Mouse (Mus musculus) neural tube, embryonic 15.5 days (tissue): ENCODE measurements around the gene Fhad1. TPM values are rescaled to one million over a fixed set of nuclear protein-coding genes. Genes with fewer than 3 reads are reported as not detected.
"Not testable (repeated sequence)": the region's sequence is repeated elsewhere in the genome, so short reads cannot be mapped to it uniquely, and the experiment has no call there.

Source experiments
- ATAC-seq: fragments of 200-750 bp; cut with Nextera tagmentation; 2 replicates; pipeline ENCODE4 v1.8.0; 2017; ENCODE audit warnings: mild to moderate bottlenecking, moderate TSS enrichment, moderate library complexity; ENCODE audit not compliant: low FRiP score
- H3K27ac ChIP-seq: fragments of 300-500 bp; sonication (generic); replicated peaks from 2 replicates; pipeline ENCODE4 v1.5.1; 2015; ENCODE audit warnings: mild to moderate bottlenecking, inconsistent platforms
- H3K27me3 ChIP-seq: fragments of 300-500 bp; sonication (generic); replicated peaks from 2 replicates; pipeline ENCODE4 v1.6.1; 2015; ENCODE audit warnings: inconsistent platforms
- H3K36me3 ChIP-seq: fragments of 300-500 bp; sonication (generic); 2 replicates; pipeline ENCODE4 v1.6.1; 2015; ENCODE audit warnings: inconsistent platforms
- H3K4me1 ChIP-seq: fragments of 300-500 bp; sonication (generic); 2 replicates; pipeline ENCODE4 v1.6.1; 2015; ENCODE audit warnings: inconsistent platforms
- H3K4me2 ChIP-seq: fragments of 300-500 bp; sonication (generic); 2 replicates; pipeline ENCODE4 v1.6.1; 2015; ENCODE audit warnings: inconsistent platforms, mild to moderate bottlenecking, moderate library complexity
- H3K4me3 ChIP-seq: fragments of 300-500 bp; sonication (generic); replicated peaks from 2 replicates; pipeline ENCODE4 v1.5.1; 2015; ENCODE audit warnings: mild to moderate bottlenecking, inconsistent platforms
- H3K9ac ChIP-seq: fragments of 300-500 bp; sonication (generic); replicated peaks from 2 replicates; pipeline ENCODE4 v1.6.1; 2015; ENCODE audit warnings: mild to moderate bottlenecking, inconsistent platforms
- H3K9me3 ChIP-seq: fragments of 300-500 bp; sonication (generic); replicated peaks from 2 replicates; pipeline ENCODE4 v1.6.1; 2016; ENCODE audit warnings: inconsistent platforms
- WGBS: fragments of 180-500 bp; shearing (Covaris S2); methylation state at CpG from one replicate; pipeline ENCODE4 v1.1.7; 2015; ENCODE audit warnings: mixed read lengths; 5-methylcytosine and 5-hydroxymethylcytosine counted together
- polyA plus RNA-seq: library from polyadenylated mRNA; unstranded; fragments of >200 nt; fragmentation: Nextera tagmentation; extraction: Ambion mirVana; gene quantifications from 2 replicates; pipeline ENCODE4 v1.2.1, GENCODE M21; 2015

Gene Fhad1
- polyA plus RNA-seq, 1 experiment from 2014 or later: 4.5 TPM

DNA sequence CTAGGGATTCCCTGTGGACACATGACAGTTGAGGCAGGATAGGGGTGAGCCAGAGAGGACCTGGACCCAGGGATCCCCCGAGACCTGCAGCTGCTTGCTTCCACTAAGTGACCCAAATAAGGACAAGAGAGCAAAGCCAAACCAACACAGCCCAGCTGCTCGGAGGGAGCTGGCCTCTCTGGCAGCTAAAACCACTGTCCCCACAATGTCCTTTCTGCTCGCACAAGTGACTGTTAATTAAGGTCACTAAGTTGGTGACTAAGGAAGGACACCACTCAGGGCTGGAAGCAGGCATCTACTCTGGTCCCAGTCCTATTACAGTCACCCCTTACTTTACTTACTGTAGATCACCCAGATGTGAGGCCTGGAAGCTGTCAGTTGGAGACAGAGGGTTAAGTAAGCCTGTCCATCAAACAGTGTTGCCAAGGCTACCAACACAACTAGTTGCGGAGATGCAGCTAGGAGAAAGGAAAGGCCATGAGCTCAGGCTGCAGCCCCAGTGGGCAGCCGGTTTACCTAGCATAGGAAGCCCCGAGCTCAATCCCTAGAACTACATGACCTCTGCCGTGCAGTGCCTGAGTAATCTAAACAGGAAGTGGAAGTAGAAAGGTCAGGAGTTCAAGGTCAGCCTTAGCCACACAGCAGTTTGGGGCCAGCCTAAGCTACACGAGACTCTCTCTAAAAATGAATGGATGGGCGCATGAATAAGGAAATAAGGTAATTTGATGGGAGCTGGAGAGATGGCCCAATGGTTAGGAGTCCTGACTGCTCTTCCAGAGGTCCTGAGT, 39.0 kb upstream of the Fhad1 start:
- Histone ChIP-seq H3K36me3 (no peaks in the 10 kb centered on the region), H3K9me3 (no peaks in the 10 kb centered on the region), H3K4me3 (no peak overlapping the region), H3K27ac (no peak overlapping the region), H3K27me3 (no peaks in the 10 kb centered on the region), H3K4me1 (0 out of 2 replicates have a peak, but pooled peaks cover 7% of the 10 kb centered on the region), H3K9ac (no peak overlapping the region), H3K4me2 (no peak overlapping the region)
- WGBS: 68% methylated on average over 9 of the region's 9 CpGs
- ATAC-seq: no peak

DNA sequence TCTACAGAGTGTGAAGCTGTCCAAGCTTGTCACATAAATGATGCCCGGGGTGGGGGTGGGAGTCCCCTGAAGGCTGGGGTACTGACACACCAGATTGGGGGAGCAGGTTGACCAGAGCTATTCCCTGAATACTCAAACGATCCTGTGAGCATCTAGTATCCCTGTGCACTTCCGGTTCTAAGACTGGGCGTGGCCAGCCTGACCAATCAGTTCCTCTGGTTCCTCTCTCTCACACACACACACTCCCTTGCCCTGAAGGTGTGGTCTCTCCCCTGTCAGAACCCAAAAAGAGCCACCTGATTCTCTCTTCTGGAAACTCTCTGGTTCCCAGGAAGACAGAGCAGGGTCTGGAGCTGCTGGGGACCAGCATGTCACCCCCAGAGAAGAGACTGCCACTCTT, 38.4 kb upstream of the Fhad1 start:
- H3K4me1 ChIP-seq: 0 out of 2 replicates have a peak, but pooled peaks cover 7% of the 10 kb centered on the region
- H3K9ac ChIP-seq: no peak overlapping the region
- ATAC-seq: no peak
- H3K36me3 ChIP-seq: no peaks in the 10 kb centered on the region
- no peak overlapping the region for H3K4me3 ChIP-seq
- WGBS: 74% methylated on average over 4 of the region's 4 CpGs
- no peak overlapping the region for H3K27ac ChIP-seq
- H3K27me3 ChIP-seq: no peaks in the 10 kb centered on the region
- no peaks in the 10 kb centered on the region for H3K9me3 ChIP-seq
- H3K4me2 ChIP-seq: no peak overlapping the region

DNA sequence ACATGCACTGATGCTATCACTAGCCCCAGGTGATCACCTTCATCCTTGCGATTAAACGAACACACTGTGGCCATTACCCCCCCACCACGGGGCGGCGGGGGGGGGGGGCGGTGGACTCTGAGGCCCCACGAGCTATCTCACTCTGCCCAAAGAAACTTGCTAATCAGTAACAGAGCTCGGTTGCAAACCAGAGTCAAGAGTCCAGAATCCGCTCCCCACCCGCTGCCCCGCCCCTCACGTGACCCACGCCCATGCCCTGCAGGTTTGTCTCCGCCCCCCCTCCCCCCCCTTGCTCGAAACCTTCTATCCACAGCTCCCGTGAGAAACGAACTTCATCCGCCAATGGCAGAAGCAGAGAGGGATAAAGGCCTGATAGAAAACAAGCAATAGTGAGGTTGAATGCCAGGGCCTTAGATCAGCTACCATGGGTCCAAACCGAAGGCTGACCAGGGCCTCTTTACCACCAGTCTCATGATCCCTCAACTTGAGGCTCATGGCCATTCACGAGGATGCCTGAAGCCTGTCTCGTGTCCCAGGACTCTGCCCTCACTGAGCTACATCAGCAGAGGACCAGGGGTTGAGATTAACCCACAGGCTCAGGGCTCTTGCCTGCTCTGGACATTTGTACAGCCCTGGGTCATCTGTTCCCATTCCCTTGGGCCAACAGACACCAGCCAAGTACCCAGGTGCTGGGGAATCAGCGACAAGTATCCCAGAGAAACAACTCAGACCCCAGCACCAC, 37.7 kb upstream of the Fhad1 start:
- Histone ChIP-seq H3K27ac (no peak overlapping the region), H3K9me3 (no peaks in the 10 kb centered on the region), H3K36me3 (no peaks in the 10 kb centered on the region), H3K27me3 (no peaks in the 10 kb centered on the region), H3K4me2 (no peak overlapping the region), H3K9ac (no peak overlapping the region), H3K4me3 (no peak overlapping the region), H3K4me1 (0 out of 2 replicates have a peak, but pooled peaks cover 2% of the 10 kb centered on the region)
- no peak for ATAC-seq
- WGBS: 67% methylated on average over 20 of the region's 22 CpGs

DNA sequence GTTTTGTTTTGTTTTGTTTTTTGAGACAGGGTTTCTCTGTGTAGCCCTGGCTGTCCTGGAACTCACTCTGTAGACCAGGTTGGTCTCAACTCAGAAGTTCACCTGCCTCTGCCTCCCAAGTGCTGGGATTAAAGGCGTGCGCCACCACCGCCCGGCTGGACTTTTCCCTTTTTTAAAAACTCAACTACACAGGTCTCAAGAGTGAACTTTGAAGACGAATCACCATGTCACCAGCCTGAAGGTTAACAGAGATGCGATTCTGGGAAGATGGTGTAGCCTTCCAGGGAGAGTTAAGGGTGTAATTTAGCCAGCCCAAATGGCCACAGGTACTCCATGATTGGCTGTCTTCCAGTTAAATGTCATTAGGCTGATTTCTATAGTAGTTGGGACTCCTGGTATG, 37.0 kb upstream of the Fhad1 start:
- not testable (repeated sequence) for H3K9ac ChIP-seq, H3K9me3 ChIP-seq, H3K4me3 ChIP-seq, H3K27ac ChIP-seq, ATAC-seq, H3K27me3 ChIP-seq, H3K36me3 ChIP-seq, H3K4me1 ChIP-seq, H3K4me2 ChIP-seq
- 91% methylated on average over 6 of the region's 6 CpGs for WGBS

DNA sequence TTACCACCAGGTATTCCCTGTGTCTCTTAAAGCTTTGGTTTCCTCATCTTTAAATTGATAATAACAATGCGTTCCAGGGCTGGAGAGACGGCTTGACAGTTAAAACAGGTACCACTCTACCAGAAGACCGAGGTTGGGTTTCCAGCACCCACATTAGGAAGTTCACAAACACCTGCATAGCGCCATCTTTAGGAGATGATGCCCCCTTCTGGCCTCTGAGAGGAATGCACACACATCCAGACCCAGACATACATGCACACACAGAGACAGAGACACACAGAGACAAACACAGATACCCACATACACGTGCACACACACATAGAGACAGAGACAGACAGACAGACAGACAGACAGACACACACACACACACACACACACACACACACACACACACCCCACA, 35.1 kb upstream of the Fhad1 start:
- Histone ChIP-seq H3K36me3 (no peaks in the 10 kb centered on the region), H3K9ac (no peak overlapping the region), H3K4me3 (no peak overlapping the region), H3K27me3 (no peaks in the 10 kb centered on the region), H3K9me3 (no peaks in the 10 kb centered on the region), H3K27ac (no peak overlapping the region), H3K4me2 (no peak overlapping the region), H3K4me1 (no peaks in the 10 kb centered on the region)
- 93% methylated on average over 5 of the region's 5 CpGs for WGBS
- ATAC-seq: no peak

DNA sequence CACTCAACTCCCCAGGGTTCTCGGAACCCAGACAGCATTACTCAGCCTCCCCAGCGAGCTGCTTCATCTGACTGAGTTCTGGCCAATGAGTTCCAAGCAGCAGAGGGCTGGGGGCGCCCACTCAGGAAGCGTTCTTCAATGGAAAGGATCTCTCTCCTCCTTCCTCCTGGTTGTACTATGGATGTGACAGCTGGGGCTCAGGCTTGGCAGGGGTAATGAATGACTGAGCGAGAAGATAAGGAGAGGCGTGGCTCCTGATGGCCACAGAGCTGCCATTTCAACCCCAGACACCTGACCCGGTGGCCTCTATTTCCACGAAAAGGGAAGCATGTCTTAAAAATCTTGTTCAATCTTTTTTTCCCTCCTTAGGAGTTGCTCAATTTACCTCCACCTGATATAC, 33.5 kb upstream of the Fhad1 start:
- 82% methylated on average over 8 of the region's 8 CpGs for WGBS
- ATAC-seq: no peak
- no peaks in the 10 kb centered on the region for H3K9me3 ChIP-seq
- H3K27me3 ChIP-seq: no peaks in the 10 kb centered on the region
- no peak overlapping the region for H3K9ac ChIP-seq
- H3K4me3 ChIP-seq: no peak overlapping the region
- no peaks in the 10 kb centered on the region for H3K36me3 ChIP-seq
- H3K27ac ChIP-seq: no peak overlapping the region
- no peak overlapping the region for H3K4me2 ChIP-seq
- H3K4me1 ChIP-seq: no peaks in the 10 kb centered on the region

DNA sequence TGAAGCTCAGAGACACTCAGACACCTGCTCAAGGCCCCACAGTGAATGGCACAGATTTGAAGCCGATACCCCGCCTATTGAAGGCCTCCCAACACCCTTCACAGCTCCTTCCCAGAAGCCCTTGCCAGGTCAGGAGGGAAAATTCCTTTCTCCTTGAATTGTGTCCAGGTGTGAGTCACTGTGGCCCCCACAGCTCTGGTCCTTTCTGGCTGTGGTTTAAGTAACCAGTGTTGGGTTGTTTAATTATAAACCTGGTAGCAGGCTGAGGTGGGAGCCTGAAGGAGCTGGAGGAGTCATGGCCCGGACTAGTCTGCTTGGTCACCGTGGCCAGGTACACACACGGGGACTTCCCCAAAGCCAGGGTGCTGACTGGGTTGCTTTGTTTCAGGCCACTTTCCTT, 32.1 kb upstream of the Fhad1 start:
- WGBS: 93% methylated on average over 5 of the region's 5 CpGs
- Histone ChIP-seq H3K4me1 (no peaks in the 10 kb centered on the region), H3K9ac (no peak overlapping the region), H3K36me3 (no peaks in the 10 kb centered on the region), H3K4me2 (no peak overlapping the region), H3K4me3 (no peak overlapping the region), H3K27ac (no peak overlapping the region), H3K27me3 (no peaks in the 10 kb centered on the region), H3K9me3 (no peaks in the 10 kb centered on the region)
- ATAC-seq: no peak

DNA sequence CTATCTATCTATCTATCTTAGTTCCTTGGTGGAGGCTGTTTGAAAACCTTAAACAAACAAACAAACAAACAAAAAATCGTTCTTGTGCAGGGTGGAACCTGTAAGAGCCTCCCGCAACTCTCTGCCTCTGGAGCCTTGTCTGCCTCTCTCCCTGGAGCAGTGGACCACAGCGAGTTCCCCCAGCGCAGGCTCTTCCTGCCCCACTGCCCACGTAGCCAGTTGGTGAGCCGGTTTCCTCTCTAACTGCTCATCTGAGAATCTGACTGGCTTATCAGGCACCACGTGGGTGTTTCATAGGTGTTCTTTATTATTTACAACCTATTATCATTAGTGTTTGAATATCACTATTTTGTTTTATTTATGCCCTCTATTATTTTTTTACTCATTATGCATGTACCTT, 31.6 kb upstream of the Fhad1 start:
- H3K27ac ChIP-seq: no peak overlapping the region
- 83% methylated on average over 7 of the region's 7 CpGs for WGBS
- no peaks in the 10 kb centered on the region for H3K4me1 ChIP-seq
- H3K9ac ChIP-seq: no peak overlapping the region
- H3K4me3 ChIP-seq: no peak overlapping the region
- H3K4me2 ChIP-seq: no peak overlapping the region
- H3K27me3 ChIP-seq: no peaks in the 10 kb centered on the region
- no peak for ATAC-seq
- H3K36me3 ChIP-seq: no peaks in the 10 kb centered on the region
- no peaks in the 10 kb centered on the region for H3K9me3 ChIP-seq

DNA sequence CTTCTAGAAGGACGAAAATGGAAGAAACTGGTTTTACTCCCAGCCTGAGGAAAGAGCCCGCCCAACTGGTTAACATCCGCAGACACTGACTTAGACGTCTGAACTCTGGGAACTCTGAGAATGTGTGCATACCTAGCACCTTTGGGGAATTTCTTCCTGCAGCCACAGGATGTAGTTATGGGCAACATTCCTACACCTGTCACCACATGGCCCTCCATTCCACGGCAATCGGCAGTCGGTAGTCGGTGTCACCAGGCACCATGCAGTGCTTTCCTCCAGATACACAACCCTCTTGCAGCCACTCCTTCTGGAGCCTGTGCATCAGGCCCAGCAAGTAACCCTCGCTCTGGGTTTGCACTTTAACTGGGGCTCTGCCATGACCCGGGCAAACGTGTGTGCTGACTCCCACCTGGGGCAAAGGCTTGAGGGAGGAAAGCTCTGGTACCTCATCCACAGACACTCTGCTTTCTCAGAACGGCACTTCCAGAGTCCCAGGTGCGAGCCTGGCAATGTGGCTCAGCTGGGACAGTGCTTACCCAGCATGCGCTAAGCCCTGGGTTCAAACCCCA, 30.8 kb upstream of the Fhad1 start:
- H3K36me3 ChIP-seq: no peaks in the 10 kb centered on the region
- H3K9me3 ChIP-seq: no peaks in the 10 kb centered on the region
- WGBS: 86% methylated on average over 14 of the region's 14 CpGs
- no peaks in the 10 kb centered on the region for H3K27me3 ChIP-seq
- H3K9ac ChIP-seq: no peak overlapping the region
- no peaks in the 10 kb centered on the region for H3K4me1 ChIP-seq
- no peak overlapping the region for H3K4me2 ChIP-seq
- ATAC-seq: no peak
- H3K4me3 ChIP-seq: no peak overlapping the region
- H3K27ac ChIP-seq: no peak overlapping the region

DNA sequence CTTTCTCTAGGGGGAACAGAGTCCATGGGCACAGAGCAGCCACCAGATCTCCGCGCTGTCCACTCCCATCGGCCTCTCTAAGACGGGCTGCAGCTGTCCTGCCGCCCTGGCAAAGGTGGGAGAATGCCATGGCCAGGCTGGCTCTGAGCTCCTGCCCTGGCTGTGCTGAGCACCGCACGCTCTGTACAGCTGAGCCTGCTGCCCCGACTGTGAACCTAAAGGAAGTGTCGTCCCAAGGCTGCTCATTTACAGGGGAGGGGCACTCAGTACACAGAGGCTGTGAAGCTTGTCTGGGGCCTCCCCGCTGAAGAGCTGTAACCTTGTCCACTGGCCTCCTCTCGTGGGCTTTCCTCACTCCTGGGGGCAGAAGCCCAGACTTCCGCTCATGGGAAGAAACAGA, 29.6 kb upstream of the Fhad1 start:
- no peak for ATAC-seq
- H3K27ac ChIP-seq: no peak overlapping the region
- no peaks in the 10 kb centered on the region for H3K9me3 ChIP-seq
- WGBS: 69% methylated on average over 12 of the region's 12 CpGs
- no peaks in the 10 kb centered on the region for H3K27me3 ChIP-seq
- H3K36me3 ChIP-seq: no peaks in the 10 kb centered on the region
- no peaks in the 10 kb centered on the region for H3K4me1 ChIP-seq
- no peak overlapping the region for H3K4me3 ChIP-seq
- H3K4me2 ChIP-seq: no peak overlapping the region
- H3K9ac ChIP-seq: no peak overlapping the region

DNA sequence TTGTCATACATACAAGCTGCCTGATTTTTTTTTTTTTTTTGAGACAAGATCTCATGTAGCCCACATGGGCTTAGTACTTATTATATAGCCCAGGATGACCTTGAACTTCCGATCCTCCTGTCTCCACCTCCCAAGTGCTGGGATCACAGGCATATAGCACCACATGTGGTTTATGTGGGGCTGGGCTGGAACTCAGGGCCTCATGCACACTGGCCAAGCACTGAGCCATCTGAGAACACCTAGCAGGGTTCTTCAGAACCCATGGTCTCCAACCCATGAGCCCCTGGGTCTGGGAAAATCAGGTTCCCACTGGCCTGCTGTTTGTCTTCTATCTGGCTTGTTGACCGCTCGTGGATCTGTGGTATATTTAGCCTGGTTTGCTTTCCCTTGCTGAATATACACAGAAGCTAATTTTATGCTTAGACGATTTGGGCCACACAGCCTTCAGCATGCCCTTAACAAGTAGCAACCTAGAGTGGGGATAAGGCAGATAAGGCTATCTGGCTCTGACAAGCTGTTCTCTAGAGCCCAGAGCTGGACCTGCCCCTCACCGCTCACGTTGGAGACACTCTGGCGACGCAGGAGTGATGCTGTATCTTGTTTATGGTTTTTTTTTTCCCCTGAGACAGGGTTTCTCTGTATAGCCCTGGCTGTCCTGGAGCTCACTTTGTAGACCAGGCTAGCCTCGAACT, 24.9 kb upstream of the Fhad1 start:
- Histone ChIP-seq H3K4me2 (no peak overlapping the region), H3K27me3 (no peaks in the 10 kb centered on the region), H3K4me3 (no peak overlapping the region), H3K27ac (no peak overlapping the region), H3K9ac (no peak overlapping the region), H3K36me3 (no peaks in the 10 kb centered on the region), H3K9me3 (no peaks in the 10 kb centered on the region), H3K4me1 (no peaks in the 10 kb centered on the region)
- no peak for ATAC-seq
- WGBS: 93% methylated on average over 9 of the region's 9 CpGs
